Mouse (Mus musculus): ENCODE data around the gene Sltm. TPM values are rescaled to one million over a fixed set of nuclear protein-coding genes. Genes with fewer than 3 reads are reported as not detected.
A peak's percentile ranks its signal among the peaks of the same experiment; 100 is the strongest.
"Not testable (repeated sequence)": the region's sequence is repeated elsewhere in the genome, so short reads cannot be mapped to it uniquely, and the experiment has no call there.

The Sltm gene
- polyA plus RNA-seq, 1 experiment from 2014 or later: 70.9 TPM

GRCm38 (mm10) chr9:70520651-70521050 lies 21.9 kb upstream of the Sltm start:
- no peaks in the 10 kb centered on the region for H3K9me3 ChIP-seq
- H3K4me3 ChIP-seq: no peak overlapping the region
- no peak for ATAC-seq (replicated peaks)
- H3K4me2 ChIP-seq (replicated peaks): no peak overlapping the region
- no peaks in the 10 kb centered on the region for H3K27me3 ChIP-seq
- H3K4me1 ChIP-seq: no peaks in the 10 kb centered on the region
- 91% methylated on average over 3 of the region's 3 CpGs for WGBS
- no peak overlapping the region for H3K27ac ChIP-seq (replicated peaks)
- no peak overlapping the region for H3K9ac ChIP-seq (replicated peaks)
- H3K36me3 ChIP-seq: no peaks in the 10 kb centered on the region

DNA sequence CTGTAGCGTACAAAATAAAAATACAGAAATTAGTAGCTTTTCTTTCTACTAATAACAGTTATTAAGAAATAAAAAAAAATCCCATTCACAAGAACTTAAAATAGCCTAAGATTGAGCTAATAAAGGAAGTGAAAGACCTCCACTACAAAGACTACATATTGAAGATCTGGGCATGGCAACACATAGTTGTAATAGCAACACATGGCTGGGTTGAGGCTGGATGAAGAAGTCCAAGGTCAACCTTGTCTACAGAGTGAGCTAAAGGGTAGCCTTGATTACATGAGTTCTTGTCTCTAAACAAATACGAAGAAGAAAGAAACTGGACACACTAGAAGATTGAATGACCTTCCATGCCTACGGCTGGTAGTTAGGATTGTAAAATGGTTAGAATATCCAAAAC lies 18.7 kb upstream of the Sltm start:
- no peak for ATAC-seq (replicated peaks)

DNA sequence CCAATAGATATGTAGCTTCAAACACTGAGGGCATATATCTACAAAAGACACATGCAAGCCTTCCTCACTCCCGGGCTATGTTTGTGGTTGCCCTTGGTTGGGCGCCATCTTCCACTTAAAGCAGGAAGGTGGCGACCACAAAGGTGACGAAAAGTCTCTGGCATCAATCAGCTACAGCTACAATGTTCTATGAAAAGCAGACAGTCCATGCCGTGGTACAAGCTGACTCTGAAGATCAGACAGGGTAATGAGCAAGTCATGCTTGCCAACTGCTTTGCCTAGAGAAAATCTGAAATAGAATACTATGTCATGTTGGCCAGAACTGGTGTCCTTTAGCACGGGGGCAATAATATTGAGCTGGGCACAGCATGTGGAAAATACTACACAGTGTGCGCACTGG lies 18.2 kb upstream of the Sltm start:
- Histone ChIP-seq H3K36me3 (no peaks in the 10 kb centered on the region), H3K9ac (replicated peaks) (no peak overlapping the region), H3K27ac (replicated peaks) (no peak overlapping the region), H3K4me3 (no peak overlapping the region), H3K4me2 (replicated peaks) (no peak overlapping the region), H3K9me3 (no peaks in the 10 kb centered on the region), H3K4me1 (no peaks in the 10 kb centered on the region), H3K27me3 (no peaks in the 10 kb centered on the region)
- 93% methylated on average over 7 of the region's 7 CpGs for WGBS
- ATAC-seq (replicated peaks): no peak

More for the DNA sequence above, 18.7 kb upstream of the Sltm start:
- Histone ChIP-seq H3K36me3 (no peaks in the 10 kb centered on the region), H3K4me1 (no peaks in the 10 kb centered on the region), H3K9me3 (no peaks in the 10 kb centered on the region), H3K4me2 (replicated peaks) (no peak overlapping the region), H3K4me3 (no peak overlapping the region), H3K27me3 (no peaks in the 10 kb centered on the region), H3K9ac (replicated peaks) (no peak overlapping the region), H3K27ac (replicated peaks) (no peak overlapping the region)
- WGBS: 92% methylated on average over 3 of the region's 3 CpGs

GRCm38 (mm10) chr9:70533328-70533727 lies 9.2 kb upstream of the Sltm start:
- no peak overlapping the region for H3K4me2 ChIP-seq (replicated peaks)

GRCm38 (mm10) chr9:70541584-70541983 lies 970 bp upstream of the Sltm start:
- WGBS: 12% methylated on average over 6 of the region's 6 CpGs
- Histone ChIP-seq H3K9me3 (no peaks in the 10 kb centered on the region), H3K36me3 (no peaks in the 10 kb centered on the region), H3K4me1 (peaks cover 27% of the 10 kb centered on the region), H3K4me2 (replicated peaks) (peak overlapping the region; percentile 65), H3K9ac (replicated peaks) (peak overlapping the region; percentile 71; the same call in 1 of the 2 replicates), H3K27me3 (no peaks in the 10 kb centered on the region), H3K27ac (replicated peaks) (no peak overlapping the region), H3K4me3 (peak overlapping the region; percentile 78)
- no peak for ATAC-seq (replicated peaks)

More at GRCm38 (mm10) chr9:70533328-70533727, 9.2 kb upstream of the Sltm start:
- no peak for ATAC-seq (replicated peaks)
- H3K27ac ChIP-seq (replicated peaks): no peak overlapping the region
- no peaks in the 10 kb centered on the region for H3K27me3 ChIP-seq
- no peaks in the 10 kb centered on the region for H3K36me3 ChIP-seq
- H3K4me3 ChIP-seq: no peak overlapping the region
- H3K4me1 ChIP-seq: no peaks in the 10 kb centered on the region
- no peak overlapping the region for H3K9ac ChIP-seq (replicated peaks)
- WGBS: 84% methylated on average over 3 of the region's 3 CpGs
- no peaks in the 10 kb centered on the region for H3K9me3 ChIP-seq

- peak; percentile 77 for ATAC-seq (replicated peaks)
- Histone ChIP-seq H3K27me3 (no peaks in the 10 kb centered on the region), H3K36me3 (no peaks in the 10 kb centered on the region; the same call in 1 of the 2 replicates), H3K9me3 (no peaks in the 10 kb centered on the region), H3K9ac (replicated peaks) (peak overlapping the region; percentile 71), H3K4me3 (peak overlapping the region; percentile 78), H3K4me2 (replicated peaks) (peak overlapping the region; percentile 61), H3K4me1 (peaks cover 38% of the 10 kb centered on the region), H3K27ac (replicated peaks) (peak overlapping the region; percentile 97)
- WGBS: under 1% methylated on average over 63 of the region's 64 CpGs
Observed at GRCm38 (mm10) chr9:70543048-70543880, 710 bp downstream of the Sltm start.

GRCm38 (mm10) chr9:70543985-70544384 lies 1.4 kb downstream of the Sltm start:
- 64% methylated on average over 5 of the region's 5 CpGs for WGBS
- Histone ChIP-seq H3K27me3 (no peaks in the 10 kb centered on the region), H3K27ac (replicated peaks) (no peak overlapping the region), H3K4me2 (replicated peaks) (peak overlapping the region; percentile 61), H3K4me1 (peaks cover 38% of the 10 kb centered on the region), H3K36me3 (no peaks in the 10 kb centered on the region; the same call in 1 of the 2 replicates), H3K9me3 (no peaks in the 10 kb centered on the region), H3K9ac (replicated peaks) (peak overlapping the region; percentile 71; the same call in 1 of the 2 replicates), H3K4me3 (peak overlapping the region; percentile 78)
- ATAC-seq (replicated peaks): no peak

DNA sequence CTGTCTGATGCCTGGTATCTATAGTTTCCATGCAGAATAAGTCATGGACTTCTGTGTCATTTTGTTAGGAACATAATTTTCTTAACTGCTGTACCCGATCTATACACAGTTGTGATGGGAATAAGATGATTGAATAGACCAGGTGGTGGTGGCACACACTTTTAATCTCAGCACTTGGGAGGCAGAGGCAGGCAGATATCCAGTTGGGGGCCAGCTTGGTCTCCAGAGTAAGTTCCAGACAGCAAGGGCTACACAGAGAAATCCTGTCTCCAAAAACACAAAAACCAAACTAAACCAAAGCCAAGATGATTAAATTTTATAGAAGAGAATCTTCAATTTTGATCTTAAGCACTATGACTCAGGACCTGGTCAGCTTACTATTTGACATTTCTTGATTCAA lies 2.3 kb downstream of the Sltm start:
- Histone ChIP-seq H3K4me3 (no peak overlapping the region), H3K9me3 (no peaks in the 10 kb centered on the region), H3K4me1 (peaks cover 38% of the 10 kb centered on the region), H3K27ac (replicated peaks) (no peak overlapping the region), H3K36me3 (no peaks in the 10 kb centered on the region; the same call in 1 of the 2 replicates), H3K9ac (replicated peaks) (no peak overlapping the region), H3K27me3 (no peaks in the 10 kb centered on the region), H3K4me2 (replicated peaks) (no peak overlapping the region)
- no peak for ATAC-seq (replicated peaks)
- WGBS: 72% methylated on average over 1 of the region's 1 CpGs

DNA sequence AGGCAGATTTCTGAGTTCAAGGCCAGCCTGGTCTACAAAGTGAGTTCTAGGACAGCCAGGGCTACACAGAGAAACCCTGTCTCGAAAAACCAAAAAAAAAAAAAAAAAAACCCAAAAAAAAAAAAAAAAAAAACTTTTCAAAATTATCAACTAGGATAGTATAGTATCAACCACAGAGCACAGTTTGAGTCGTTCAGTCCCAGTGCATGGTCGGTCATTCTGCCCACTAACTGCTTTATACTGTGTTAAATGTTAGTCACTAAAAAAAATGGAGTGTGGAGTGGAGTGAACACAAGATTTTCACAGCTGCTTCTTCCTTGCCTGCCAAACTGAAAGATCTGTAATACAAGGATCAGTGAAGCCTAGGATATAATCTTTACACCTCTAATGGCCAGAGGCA lies 4.0 kb downstream of the Sltm start:
- not testable (repeated sequence) for H3K27ac ChIP-seq (replicated peaks); H3K4me2 ChIP-seq (replicated peaks); H3K9ac ChIP-seq (replicated peaks); ATAC-seq (replicated peaks); H3K36me3 ChIP-seq; H3K9me3 ChIP-seq; H3K4me3 ChIP-seq; H3K27me3 ChIP-seq
- H3K4me1 ChIP-seq: peaks cover 34% of the 10 kb centered on the region
- WGBS: 93% methylated on average over 3 of the region's 3 CpGs

DNA sequence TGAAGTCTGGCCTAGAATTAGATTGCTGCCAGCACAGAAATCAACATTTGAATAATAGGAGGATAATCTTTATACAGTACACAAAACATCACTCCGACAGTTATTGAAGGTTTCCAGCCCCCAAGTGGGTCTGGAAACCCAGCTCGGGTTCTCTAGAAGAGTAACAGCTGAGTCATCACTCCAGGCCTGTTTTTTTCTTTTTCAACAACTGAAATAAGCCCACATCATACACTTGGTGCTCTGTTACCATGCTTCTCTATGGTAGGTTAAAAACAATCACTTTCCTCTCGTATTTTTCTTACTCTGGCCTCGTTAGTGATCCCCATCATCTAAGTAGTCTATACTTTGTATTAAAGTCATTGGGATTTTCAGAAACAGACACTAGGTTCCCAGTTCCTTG lies 5.8 kb downstream of the Sltm start:
- H3K9ac ChIP-seq (replicated peaks): no peak overlapping the region
- no peak overlapping the region for H3K4me2 ChIP-seq (replicated peaks)
- peaks cover 14% of the 10 kb centered on the region for H3K36me3 ChIP-seq
- H3K4me1 ChIP-seq: peaks cover 30% of the 10 kb centered on the region
- H3K27ac ChIP-seq (replicated peaks): no peak overlapping the region
- 66% methylated on average over 4 of the region's 4 CpGs for WGBS
- no peak overlapping the region for H3K4me3 ChIP-seq
- ATAC-seq (replicated peaks): no peak
- peaks cover 6% of the 10 kb centered on the region; the same call in 1 of the 2 replicates for H3K9me3 ChIP-seq
- no peaks in the 10 kb centered on the region for H3K27me3 ChIP-seq

GRCm38 (mm10) chr9:70551524-70551923 lies 9.0 kb downstream of the Sltm start:
- WGBS: 98% methylated on average over 1 of the region's 1 CpGs
- H3K4me1 ChIP-seq: peaks cover 11% of the 10 kb centered on the region; the same call in 1 of the 2 replicates
- no peak overlapping the region for H3K4me3 ChIP-seq
- H3K9me3 ChIP-seq: peaks cover 6% of the 10 kb centered on the region; the same call in 1 of the 2 replicates
- no peaks in the 10 kb centered on the region for H3K27me3 ChIP-seq
- H3K36me3 ChIP-seq: peaks cover 18% of the 10 kb centered on the region
- no peak overlapping the region for H3K4me2 ChIP-seq (replicated peaks)
- H3K27ac ChIP-seq (replicated peaks): no peak overlapping the region
- H3K9ac ChIP-seq (replicated peaks): no peak overlapping the region
- no peak for ATAC-seq (replicated peaks)

DNA sequence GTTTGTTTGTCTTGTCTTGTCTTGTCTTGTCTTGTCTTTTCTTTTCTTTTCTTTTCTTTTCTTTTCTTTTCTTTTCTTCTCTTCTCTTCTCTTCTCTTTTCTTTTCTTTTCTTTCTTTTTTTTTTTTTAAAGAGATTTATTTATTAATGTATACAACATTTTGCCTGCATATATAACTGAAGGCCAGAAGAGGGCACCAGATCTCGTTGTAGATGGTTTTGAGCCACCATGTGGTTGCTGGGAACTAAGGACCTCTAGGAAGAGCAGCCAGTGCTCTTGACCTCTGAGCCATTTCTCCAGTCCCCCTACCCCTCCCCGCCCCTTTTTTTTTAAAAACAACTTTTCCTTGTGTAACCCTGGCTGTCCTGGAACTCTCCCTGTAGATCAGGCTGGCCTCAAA lies 9.7 kb downstream of the Sltm start:
- not testable (repeated sequence) for H3K4me1 ChIP-seq; ATAC-seq (replicated peaks); H3K27me3 ChIP-seq; H3K9ac ChIP-seq (replicated peaks); H3K4me2 ChIP-seq (replicated peaks); H3K27ac ChIP-seq (replicated peaks); H3K4me3 ChIP-seq; H3K9me3 ChIP-seq
- WGBS: 91% methylated on average over 2 of the region's 2 CpGs
- H3K36me3 ChIP-seq: peaks cover 18% of the 10 kb centered on the region

All from forebrain, embryonic 15.5 days (tissue).